Mouse (Mus musculus): Measurements from ENCODE around the gene Plekha4. TPM values are rescaled to one million over a fixed set of nuclear protein-coding genes. Genes with fewer than 3 reads are reported as not detected.
A peak's percentile ranks its signal among the peaks of the same experiment; 100 is the strongest.

Gene Plekha4
- polyA plus RNA-seq, 1 experiment from 2014 or later: 3.3 TPM

DNA sequence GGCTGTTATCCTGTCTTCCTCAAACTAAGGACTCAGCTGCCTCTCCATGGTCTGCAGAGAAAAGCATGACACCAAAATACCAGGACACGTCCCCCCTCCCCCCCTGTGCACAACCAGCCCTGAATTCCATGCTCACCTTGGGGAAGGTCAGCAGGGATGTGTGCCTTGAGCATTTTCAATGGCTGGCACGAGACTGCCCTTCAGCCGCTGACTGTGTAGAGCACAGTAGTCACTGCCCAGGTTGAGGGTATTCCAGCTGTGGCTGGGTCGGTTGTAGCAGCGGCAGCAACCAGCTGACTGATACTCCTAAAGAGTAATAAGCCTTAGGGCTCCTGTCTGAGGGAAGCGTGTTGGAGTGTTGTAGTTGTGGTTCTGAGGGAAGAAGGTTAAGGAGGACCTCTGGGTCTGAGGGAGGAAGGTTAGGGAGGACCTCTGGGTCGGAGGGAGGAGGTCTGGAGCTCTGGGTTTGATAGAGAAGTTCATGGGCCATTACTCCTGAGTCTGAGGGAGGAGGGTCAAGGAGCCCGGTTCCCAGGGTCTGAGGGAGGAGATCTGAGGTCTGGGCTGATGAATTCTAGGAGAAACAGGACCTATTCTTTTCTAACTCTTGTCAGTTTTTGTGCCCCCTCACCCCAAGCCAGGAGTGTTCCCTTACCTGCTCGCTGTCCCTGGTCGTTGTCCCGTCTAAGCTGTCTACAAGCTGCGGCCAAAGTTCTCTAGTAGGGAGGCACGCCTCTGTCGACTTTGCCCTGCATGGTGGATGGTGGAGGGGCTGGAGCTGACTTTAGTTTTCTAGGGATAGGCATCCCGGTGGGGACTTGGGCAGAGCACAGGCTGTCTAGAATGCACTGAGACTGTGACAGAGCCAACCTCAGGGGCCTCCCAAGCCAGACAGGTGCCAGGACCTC lies 48.6 kb downstream of the Plekha4 start:
- ATAC-seq (ENCODE audit: borderline replicate concordance, extremely low read depth, low FRiP score, low TSS enrichment): no peak
- Histone ChIP-seq H3K9me3 (no peaks in the 10 kb centered on the region), H3K4me2 (no peak overlapping the region), H3K36me3 (peaks cover 30% of the 10 kb centered on the region), H3K9ac (no peak overlapping the region), H3K27ac (no peak overlapping the region), H3K27me3 (no peaks in the 10 kb centered on the region), H3K4me1 (peaks cover 17% of the 10 kb centered on the region), H3K4me3 (no peak overlapping the region)
- WGBS: 81% methylated on average over 15 of the region's 15 CpGs

DNA sequence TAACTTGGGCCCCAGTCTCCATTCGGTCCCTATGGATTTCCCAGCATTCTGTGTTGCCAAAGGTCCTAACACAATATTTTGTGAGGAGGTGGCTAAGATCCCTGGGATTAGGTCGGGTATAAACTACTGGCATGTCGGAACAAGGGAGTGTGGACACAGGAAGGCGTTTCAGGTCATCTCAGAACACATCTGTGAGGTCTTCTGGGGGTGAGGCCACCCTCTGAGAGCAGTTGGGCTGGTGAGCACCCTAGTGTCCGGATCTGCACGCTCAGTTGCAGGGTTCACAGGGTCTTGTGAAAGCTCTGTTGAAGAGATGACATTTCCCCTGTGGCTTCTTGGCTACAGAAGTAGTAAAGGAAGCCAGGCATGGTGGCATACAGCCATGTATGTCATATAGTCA lies 59.8 kb downstream of the Plekha4 start:
- H3K9ac ChIP-seq: no peak overlapping the region
- H3K27ac ChIP-seq: no peak overlapping the region
- H3K27me3 ChIP-seq: no peaks in the 10 kb centered on the region
- peaks cover 14% of the 10 kb centered on the region; the same call in 1 of the 2 replicates for H3K36me3 ChIP-seq
- WGBS: 88% methylated on average over 6 of the region's 6 CpGs
- H3K4me2 ChIP-seq: no peak overlapping the region
- no peaks in the 10 kb centered on the region for H3K9me3 ChIP-seq
- no peak overlapping the region for H3K4me3 ChIP-seq
- 0 out of 2 replicates have a peak, but pooled peaks cover 4% of the 10 kb centered on the region for H3K4me1 ChIP-seq
- ATAC-seq (ENCODE audit: borderline replicate concordance, extremely low read depth, low FRiP score, low TSS enrichment): no peak

DNA sequence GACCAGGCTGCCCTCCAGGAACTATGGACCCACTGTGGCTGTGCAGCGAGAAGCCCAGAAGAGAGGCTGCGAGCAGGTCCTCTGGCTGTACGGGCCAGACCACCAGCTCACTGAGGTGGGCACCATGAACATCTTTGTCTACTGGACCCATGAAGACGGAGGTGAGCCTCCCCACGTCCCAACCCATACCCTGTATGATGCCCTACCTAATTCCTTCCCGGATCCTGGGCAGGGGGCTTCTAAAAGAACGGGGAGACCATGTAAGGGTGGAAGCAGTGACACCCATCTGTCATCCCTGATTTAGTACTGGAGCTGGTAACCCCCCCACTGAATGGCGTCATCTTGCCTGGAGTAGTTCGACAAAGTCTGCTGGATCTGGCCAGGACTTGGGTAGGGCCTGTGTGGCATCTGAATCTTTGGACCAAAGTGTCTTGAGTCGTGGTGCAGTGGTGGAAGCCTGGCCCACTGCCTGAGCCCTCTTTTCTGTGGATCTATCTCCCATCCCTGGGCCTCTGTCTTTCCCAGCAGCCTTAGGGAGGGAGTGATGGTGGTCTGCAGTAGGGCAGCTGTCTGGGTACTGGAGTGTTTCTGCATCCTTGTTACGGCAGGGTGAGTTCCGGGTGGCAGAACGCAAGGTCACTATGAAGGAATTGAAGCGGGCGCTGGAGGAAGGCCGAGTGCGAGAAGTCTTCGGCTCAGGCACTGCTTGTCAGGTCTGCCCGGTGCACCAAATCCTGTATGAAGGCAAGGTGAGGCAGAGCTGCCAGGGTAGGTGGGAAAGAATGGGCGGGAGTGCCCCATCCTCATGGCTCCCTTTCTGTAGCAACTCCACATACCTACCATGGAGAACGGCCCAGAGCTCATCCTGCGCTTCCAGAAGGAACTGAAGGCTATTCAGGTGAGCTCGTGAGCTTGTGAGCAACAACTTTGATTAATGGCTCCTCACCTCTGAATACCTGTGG lies 61.8 kb downstream of the Plekha4 start:
- no peaks in the 10 kb centered on the region for H3K27me3 ChIP-seq
- no peak for ATAC-seq (ENCODE audit: borderline replicate concordance, extremely low read depth, low FRiP score, low TSS enrichment)
- WGBS: 89% methylated on average over 23 of the region's 23 CpGs
- no peaks in the 10 kb centered on the region for H3K9me3 ChIP-seq
- no peak overlapping the region for H3K4me3 ChIP-seq
- no peak overlapping the region for H3K27ac ChIP-seq
- H3K36me3 ChIP-seq: peaks cover 12% of the 10 kb centered on the region; the same call in 1 of the 2 replicates
- 0 out of 2 replicates have a peak, but pooled peaks cover 4% of the 10 kb centered on the region for H3K4me1 ChIP-seq
- H3K9ac ChIP-seq: no peak overlapping the region
- H3K4me2 ChIP-seq: no peak overlapping the region

DNA sequence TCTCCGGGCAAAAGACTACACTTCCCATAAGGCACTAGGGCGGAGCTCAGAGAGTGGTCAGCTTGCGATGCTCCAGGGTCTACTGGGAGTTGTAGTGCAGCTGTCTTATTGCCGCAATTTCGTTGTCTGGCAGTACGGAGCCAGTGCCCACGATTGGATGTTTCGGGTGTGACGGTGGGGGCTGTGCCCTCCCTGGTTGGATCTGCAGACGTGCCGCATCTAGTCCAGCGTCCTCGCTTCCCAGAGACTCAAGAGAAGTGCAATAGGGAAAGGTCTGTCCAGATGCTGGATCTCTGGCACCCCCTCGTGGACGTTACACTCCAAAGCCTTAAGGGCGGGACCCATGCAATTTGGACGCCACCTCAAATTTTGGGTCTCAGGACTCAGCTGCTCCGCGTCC lies 63.0 kb downstream of the Plekha4 start:
- H3K36me3 ChIP-seq: peaks cover 12% of the 10 kb centered on the region; the same call in 1 of the 2 replicates
- H3K27ac ChIP-seq: no peak overlapping the region
- H3K27me3 ChIP-seq: no peaks in the 10 kb centered on the region
- no peaks in the 10 kb centered on the region for H3K9me3 ChIP-seq
- peak; percentile 98 for ATAC-seq (ENCODE audit: borderline replicate concordance, extremely low read depth, low FRiP score, low TSS enrichment)
- H3K4me3 ChIP-seq: peak overlapping the region; percentile 25
- 3% methylated on average over 19 of the region's 19 CpGs for WGBS
- H3K4me2 ChIP-seq: peak overlapping the region; percentile 58
- H3K4me1 ChIP-seq: 0 out of 2 replicates have a peak, but pooled peaks cover 4% of the 10 kb centered on the region
- H3K9ac ChIP-seq: no peak overlapping the region; the same call in 1 of the 2 replicates

DNA sequence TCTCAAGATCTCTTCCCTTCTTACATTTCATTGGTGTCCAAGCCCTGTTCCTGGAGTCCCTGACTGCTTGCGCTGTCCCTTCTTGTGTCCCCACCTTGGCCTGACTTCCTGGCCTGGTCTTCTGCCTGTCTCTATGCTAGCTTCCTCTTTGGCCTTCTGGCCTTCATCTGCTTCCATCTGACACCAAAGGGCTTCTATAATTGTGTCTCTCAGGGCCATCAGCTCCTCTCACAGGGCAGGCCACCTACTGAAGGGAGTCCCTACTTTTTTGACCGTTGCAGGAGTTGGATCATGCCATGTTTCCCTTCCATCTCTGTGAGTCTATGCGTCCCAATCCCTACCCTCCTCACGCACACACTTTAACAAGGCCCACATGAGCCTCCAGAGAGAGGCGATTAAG lies 63.8 kb downstream of the Plekha4 start:
- no peak for ATAC-seq (ENCODE audit: borderline replicate concordance, extremely low read depth, low FRiP score, low TSS enrichment)
- Histone ChIP-seq H3K36me3 (peaks cover 10% of the 10 kb centered on the region; the same call in 1 of the 2 replicates), H3K4me1 (0 out of 2 replicates have a peak, but pooled peaks cover 4% of the 10 kb centered on the region), H3K9me3 (no peaks in the 10 kb centered on the region), H3K27me3 (no peaks in the 10 kb centered on the region), H3K27ac (no peak overlapping the region), H3K4me2 (no peak overlapping the region), H3K4me3 (no peak overlapping the region), H3K9ac (no peak overlapping the region)
- WGBS: 92% methylated on average over 5 of the region's 5 CpGs

DNA sequence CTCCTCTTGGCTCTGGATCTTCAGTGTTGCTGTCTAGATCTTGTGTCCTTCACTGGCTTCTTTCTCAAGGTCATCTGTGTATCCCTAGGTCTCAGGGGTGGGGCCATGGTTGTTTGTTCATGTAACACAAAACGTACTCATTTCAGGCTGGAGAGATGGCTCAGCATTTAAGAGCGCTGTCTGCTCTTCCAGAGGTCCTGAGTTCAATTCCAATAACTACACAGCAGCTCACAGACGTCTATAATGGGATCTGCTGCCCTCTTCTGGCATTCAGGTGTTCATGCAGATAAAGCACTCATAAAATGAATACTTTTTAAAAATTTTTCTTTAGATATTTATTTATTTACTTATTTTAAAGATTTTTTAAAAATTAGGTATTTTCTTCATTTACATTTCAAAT lies 64.7 kb downstream of the Plekha4 start:
- Histone ChIP-seq H3K36me3 (0 out of 2 replicates have a peak, but pooled peaks cover under 1% of the 10 kb centered on the region), H3K27me3 (no peaks in the 10 kb centered on the region), H3K9ac (no peak overlapping the region), H3K27ac (no peak overlapping the region), H3K4me1 (0 out of 2 replicates have a peak, but pooled peaks cover 4% of the 10 kb centered on the region), H3K9me3 (no peaks in the 10 kb centered on the region), H3K4me2 (no peak overlapping the region), H3K4me3 (no peak overlapping the region)
- ATAC-seq (ENCODE audit: borderline replicate concordance, extremely low read depth, low FRiP score, low TSS enrichment): no peak
- 60% methylated on average over 3 of the region's 3 CpGs for WGBS

DNA sequence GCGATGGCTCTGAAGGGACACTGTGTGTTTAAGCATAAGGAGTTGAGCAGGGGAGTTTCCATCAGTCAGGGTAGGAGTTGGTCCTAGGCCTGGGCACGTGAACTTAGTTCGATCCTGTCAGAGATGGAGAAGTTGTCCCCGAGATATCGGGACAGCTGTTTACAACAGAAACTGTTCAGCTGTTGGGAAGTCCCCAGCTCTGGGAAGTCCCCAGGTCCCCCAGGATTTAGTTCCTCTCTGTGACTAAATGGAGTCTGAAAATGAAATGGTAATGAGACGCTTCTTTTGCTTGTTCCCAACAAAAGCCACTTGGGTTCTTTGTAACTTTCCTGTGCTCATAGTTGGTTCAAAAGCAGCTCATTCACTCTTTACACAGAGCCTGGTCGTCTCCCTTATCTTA lies 65.8 kb downstream of the Plekha4 start:
- whole genome bisulfite sequencing: 57% methylated on average over 7 of the region's 7 CpGs
- Histone ChIP-seq H3K4me1 (0 out of 2 replicates have a peak, but pooled peaks cover 4% of the 10 kb centered on the region), H3K36me3 (no peaks in the 10 kb centered on the region), H3K9me3 (no peaks in the 10 kb centered on the region), H3K27me3 (no peaks in the 10 kb centered on the region), H3K9ac (no peak overlapping the region), H3K4me2 (no peak overlapping the region), H3K27ac (no peak overlapping the region), H3K4me3 (no peak overlapping the region)
- ATAC-seq (ENCODE audit: borderline replicate concordance, extremely low read depth, low FRiP score, low TSS enrichment): no peak

DNA sequence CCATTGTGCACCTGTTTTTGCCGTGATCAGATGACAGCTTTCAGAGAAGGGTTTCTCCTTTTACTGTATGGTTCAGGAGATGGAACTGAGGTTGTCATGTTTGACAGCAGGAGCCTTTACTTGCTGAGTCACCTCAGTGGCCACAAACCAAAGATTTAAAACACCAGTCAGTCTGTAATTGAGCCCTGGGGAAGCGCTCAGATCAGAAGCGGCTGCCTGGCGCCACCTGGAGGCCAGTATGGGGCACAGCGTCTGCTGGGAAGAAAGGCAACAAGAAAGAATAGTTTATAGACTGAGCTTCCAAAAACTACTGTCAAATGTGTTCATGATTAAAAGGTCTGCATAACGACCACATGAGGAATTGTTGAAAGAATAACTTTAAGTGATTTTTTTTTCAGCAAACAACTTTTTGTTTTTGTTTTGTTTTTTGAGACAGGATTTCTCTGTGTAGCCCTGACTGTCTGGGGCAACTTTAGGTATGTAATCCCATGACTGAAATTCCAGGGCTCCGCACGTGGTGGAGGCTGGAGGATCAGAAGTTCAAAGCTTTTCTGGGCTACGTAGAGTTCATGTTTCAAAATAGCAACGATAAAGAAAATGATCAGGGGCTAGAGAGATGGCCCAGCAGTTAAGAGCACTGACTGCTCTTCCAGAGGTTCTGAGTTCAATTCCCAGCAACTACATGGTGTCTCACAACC lies 67.1 kb downstream of the Plekha4 start:
- no peaks in the 10 kb centered on the region for H3K36me3 ChIP-seq
- H3K9ac ChIP-seq: no peak overlapping the region
- H3K27me3 ChIP-seq: no peaks in the 10 kb centered on the region
- no peaks in the 10 kb centered on the region for H3K9me3 ChIP-seq
- H3K4me2 ChIP-seq: no peak overlapping the region
- 16% methylated on average over 10 of the region's 10 CpGs for whole genome bisulfite sequencing
- no peak for ATAC-seq (ENCODE audit: borderline replicate concordance, extremely low read depth, low FRiP score, low TSS enrichment)
- no peak overlapping the region for H3K4me3 ChIP-seq
- H3K27ac ChIP-seq: no peak overlapping the region
- H3K4me1 ChIP-seq: 0 out of 2 replicates have a peak, but pooled peaks cover 4% of the 10 kb centered on the region

DNA sequence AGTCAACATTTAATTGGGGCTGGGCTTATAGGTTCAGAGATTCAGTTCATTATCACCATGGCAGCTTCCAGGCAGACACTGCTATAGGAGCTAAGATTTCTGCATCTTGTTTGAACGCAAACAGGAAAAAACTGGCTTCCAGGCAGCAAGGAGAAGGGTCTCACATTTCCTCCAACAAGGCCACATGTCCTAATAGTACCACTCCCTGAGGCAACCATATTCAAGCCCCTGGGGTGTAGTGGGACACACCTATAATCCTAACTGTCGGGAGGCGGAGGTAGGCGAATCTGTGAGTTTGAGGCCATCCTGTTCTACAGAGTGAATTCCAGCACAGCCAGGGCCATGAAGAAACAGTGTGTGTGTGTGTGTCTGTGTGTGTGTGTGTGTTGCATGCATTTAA lies 69.0 kb downstream of the Plekha4 start:
- Histone ChIP-seq H3K4me2 (no peak overlapping the region), H3K27ac (no peak overlapping the region), H3K36me3 (no peaks in the 10 kb centered on the region), H3K9me3 (no peaks in the 10 kb centered on the region), H3K4me3 (no peak overlapping the region), H3K4me1 (no peaks in the 10 kb centered on the region), H3K27me3 (no peaks in the 10 kb centered on the region), H3K9ac (no peak overlapping the region)
- no peak for ATAC-seq (ENCODE audit: borderline replicate concordance, extremely low read depth, low FRiP score, low TSS enrichment)
- WGBS: 74% methylated on average over 4 of the region's 4 CpGs

DNA sequence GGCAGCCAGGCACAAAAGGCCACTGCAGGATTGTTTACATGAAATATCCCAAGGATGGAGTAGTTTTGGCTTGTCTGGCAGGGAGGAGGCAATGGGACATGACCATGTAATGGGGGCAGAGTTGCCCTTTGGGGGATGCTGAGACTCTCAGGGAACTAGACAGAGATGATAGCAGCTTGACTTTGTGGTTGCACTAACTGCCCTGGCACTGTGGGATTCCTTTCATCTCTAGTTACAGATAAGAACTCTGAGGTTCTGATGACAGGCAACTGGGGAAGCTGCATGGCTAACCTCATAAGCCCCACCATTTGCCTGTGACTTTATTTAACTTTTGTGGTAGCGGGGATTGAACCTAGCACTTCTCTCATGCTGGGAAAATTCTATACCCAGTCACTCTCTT lies 70.0 kb downstream of the Plekha4 start:
- Histone ChIP-seq H3K4me1 (no peaks in the 10 kb centered on the region), H3K4me2 (no peak overlapping the region), H3K36me3 (no peaks in the 10 kb centered on the region), H3K27me3 (no peaks in the 10 kb centered on the region), H3K4me3 (no peak overlapping the region), H3K9me3 (no peaks in the 10 kb centered on the region), H3K9ac (no peak overlapping the region), H3K27ac (no peak overlapping the region)
- WGBS: 61% methylated on average over 1 of the region's 1 CpGs
- ATAC-seq (ENCODE audit: borderline replicate concordance, extremely low read depth, low FRiP score, low TSS enrichment): no peak

DNA sequence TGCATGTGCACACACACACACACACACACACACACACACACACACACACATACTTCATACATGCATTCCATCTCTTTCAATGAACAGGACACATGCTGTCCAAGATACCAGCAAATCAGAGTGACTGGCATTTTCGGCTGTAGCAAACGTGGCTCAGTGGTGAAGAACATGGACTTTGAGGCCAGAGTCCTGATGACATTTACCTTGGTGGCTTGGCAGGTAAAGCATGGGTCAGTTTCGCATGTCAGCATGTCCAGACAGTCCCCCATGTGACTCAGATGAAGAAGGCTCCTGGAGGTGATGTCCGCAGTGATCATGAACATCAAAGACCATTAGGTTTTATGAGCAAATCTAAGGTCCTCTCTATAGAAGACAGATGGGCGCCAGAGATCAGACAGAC lies 70.9 kb downstream of the Plekha4 start:
- Histone ChIP-seq H3K4me1 (no peaks in the 10 kb centered on the region), H3K4me2 (no peak overlapping the region)
- WGBS: 82% methylated on average over 5 of the region's 5 CpGs

More for the DNA sequence above, 70.9 kb downstream of the Plekha4 start:
- Histone ChIP-seq H3K27ac (no peak overlapping the region), H3K4me3 (no peak overlapping the region), H3K9me3 (no peaks in the 10 kb centered on the region), H3K27me3 (no peaks in the 10 kb centered on the region), H3K9ac (no peak overlapping the region), H3K36me3 (no peaks in the 10 kb centered on the region)
- ATAC-seq (ENCODE audit: borderline replicate concordance, extremely low read depth, low FRiP score, low TSS enrichment): no peak
